Comparison of ENCODE assay signal across 19 mouse cellular contexts in genomic region chr10:117511483-117512406, GRCm38 (mm10).
DNase-seq lines count a peak whose midpoint lies in the region; ATAC-seq and TF ChIP-seq lines count a peak whose summit lies in the region.
"Had no signal": no experiment of that assay in that cellular context is flagged by ENCODE, and none has a peak within 500 bp of the region (broad histone marks: within the 10 kb centered on the region; RNA-seq: fewer than 3 reads in every experiment).

No protein-coding gene starts in this region.

- no peaks in the 10 kb centered on the region for H3K36me3 ChIP-seq in intestine, embryonic 15.5 days
- no peaks in the 10 kb centered on the region for H3K36me3 ChIP-seq in intestine, postnatal 0 days (ENCODE audit: control insufficient read depth, insufficient read depth)
- no peaks in the 10 kb centered on the region for H3K36me3 ChIP-seq in stomach, postnatal 0 days (ENCODE audit: control insufficient read depth, insufficient read depth, low read length)
- H3K36me3 ChIP-seq: forebrain, embryonic 15.5 days; heart, embryonic 15.5 days; hindbrain, embryonic 10.5 days had no signal

- TF ChIP-seq CTCF in intestine, postnatal 0 days (IDR thresholded peaks at IDR 0.05; ENCODE audit: low read depth) = no peak
- TF ChIP-seq CTCF in lung, adult 2 months (IDR thresholded peaks at IDR 0.05; ENCODE audit: insufficient read depth, low read length) = no peak
- TF ChIP-seq CTCF in stomach, postnatal 0 days (IDR thresholded peaks at IDR 0.05; ENCODE audit: low read depth) = no peak

- H3K9me3 ChIP-seq in intestine, embryonic 15.5 days = no peaks in the 10 kb centered on the region
- no peaks in the 10 kb centered on the region for H3K9me3 ChIP-seq in intestine, postnatal 0 days (ENCODE audit: control insufficient read depth)
- H3K9me3 ChIP-seq in stomach, postnatal 0 days (ENCODE audit: control insufficient read depth, low read length) = no peaks in the 10 kb centered on the region
- H3K9me3 ChIP-seq: forebrain, embryonic 15.5 days; heart, embryonic 15.5 days had no signal

- no peak for TF ChIP-seq POLR2A in lung, adult 2 months (IDR thresholded peaks at IDR 0.05; ENCODE audit: borderline replicate concordance, extremely low read depth, low read depth, low read length)

- 67% methylated on average over 8 of the region's 8 CpGs for WGBS in intestine, embryonic 15.5 days
- 62% methylated on average over 8 of the region's 8 CpGs for WGBS in intestine, postnatal 0 days
- 65% methylated on average over 8 of the region's 8 CpGs for WGBS in lung, adult 2 months
- WGBS in stomach, postnatal 0 days = 49% methylated on average over 8 of the region's 8 CpGs

- peak; percentile 49; the same call in 1 of the 2 replicates for ATAC-seq in intestine, embryonic 15.5 days
- ATAC-seq in intestine, postnatal 0 days = no peak
- peak; percentile 89 for ATAC-seq in stomach, postnatal 0 days (ENCODE audit: low FRiP score, low TSS enrichment)
- ATAC-seq: forebrain, embryonic 15.5 days had no signal

- no peak for TF ChIP-seq EP300 in stomach, postnatal 0 days (optimal IDR thresholded peaks at IDR 0.05)

- no peak overlapping the region for H3K4me2 ChIP-seq in intestine, embryonic 15.5 days (replicated peaks)
- H3K4me2 ChIP-seq in intestine, postnatal 0 days (replicated peaks; ENCODE audit: low read depth) = no peak overlapping the region
- no peak overlapping the region for H3K4me2 ChIP-seq in stomach, postnatal 0 days (replicated peaks; ENCODE audit: low read depth)
- H3K4me2 ChIP-seq: forebrain, embryonic 15.5 days; heart, embryonic 11.5 days; heart, embryonic 15.5 days; hindbrain, embryonic 14.5 days had no signal

- H3K27ac ChIP-seq in intestine, embryonic 15.5 days = no peak overlapping the region
- H3K27ac ChIP-seq in intestine, postnatal 0 days (ENCODE audit: low read depth, low read length) = no peak overlapping the region
- H3K27ac ChIP-seq in stomach, postnatal 0 days (replicated peaks) = no peak overlapping the region
- H3K27ac ChIP-seq: forebrain, embryonic 15.5 days; heart, adult 2 months; heart, embryonic 15.5 days; hindbrain, embryonic 10.5 days; hindbrain, embryonic 14.5 days had no signal

- no peaks in the 10 kb centered on the region for H3K4me1 ChIP-seq in intestine, embryonic 15.5 days (replicated peaks)
- no peaks in the 10 kb centered on the region for H3K4me1 ChIP-seq in intestine, postnatal 0 days (replicated peaks; ENCODE audit: control insufficient read depth, insufficient read depth, low read length)
- H3K4me1 ChIP-seq in lung, adult 2 months (ENCODE audit: control insufficient read depth, insufficient read depth, low read length) = no peaks in the 10 kb centered on the region
- H3K4me1 ChIP-seq in stomach, postnatal 0 days (replicated peaks; ENCODE audit: control insufficient read depth, insufficient read depth) = no peaks in the 10 kb centered on the region
- H3K4me1 ChIP-seq: forebrain, embryonic 15.5 days; heart, embryonic 15.5 days; hindbrain, embryonic 10.5 days had no signal

- no peak overlapping the region for H3K4me3 ChIP-seq in intestine, embryonic 15.5 days (replicated peaks)
- no peak overlapping the region for H3K4me3 ChIP-seq in intestine, postnatal 0 days (ENCODE audit: low read depth, low read length)
- no peak overlapping the region for H3K4me3 ChIP-seq in lung, adult 2 months (replicated peaks; ENCODE audit: extremely low read depth, low read depth, low read length)
- H3K4me3 ChIP-seq in stomach, postnatal 0 days (ENCODE audit: low read depth, low read length) = no peak overlapping the region
- H3K4me3 ChIP-seq: forebrain, embryonic 15.5 days; heart, adult 2 months; heart, embryonic 15.5 days; hindbrain, embryonic 10.5 days had no signal

- H3K9ac ChIP-seq in intestine, embryonic 15.5 days = no peak overlapping the region
- H3K9ac ChIP-seq in intestine, postnatal 0 days (ENCODE audit: low read depth, low read length) = no peak overlapping the region
- no peak overlapping the region for H3K9ac ChIP-seq in stomach, postnatal 0 days (ENCODE audit: low read length)
- H3K9ac ChIP-seq: forebrain, embryonic 15.5 days; heart, embryonic 15.5 days; hindbrain, embryonic 14.5 days had no signal

- DNase-seq in lung, postnatal 25 days (ENCODE audit: low spot score) = peak; percentile 28
- no peak for DNase-seq in lung, adult 2 months
- peak; percentile 30 for DNase-seq in lung, postnatal 36 days
- DNase-seq in stomach, postnatal 0 days (ENCODE audit: low spot score) = peak; percentile 56
- DNase-seq in ovary, postnatal 14 days (ENCODE audit: low spot score) = no peak
- DNase-seq: adrenal gland, adult 8-10 months; adrenal gland, postnatal 36 days; cerebellum, adult 2 months; cerebellum, postnatal 10 days; gastrocnemius, postnatal 10 days; heart, adult 2 months; heart, postnatal 14 days had no signal

- no peaks in the 10 kb centered on the region for H3K27me3 ChIP-seq in intestine, embryonic 15.5 days (replicated peaks)
- H3K27me3 ChIP-seq in intestine, postnatal 0 days (replicated peaks; ENCODE audit: control insufficient read depth, insufficient read depth, low read length) = no peaks in the 10 kb centered on the region
- H3K27me3 ChIP-seq in stomach, postnatal 0 days (ENCODE audit: control insufficient read depth, insufficient read depth, low read length) = no peaks in the 10 kb centered on the region
- H3K27me3 ChIP-seq: forebrain, embryonic 15.5 days; heart, embryonic 15.5 days had no signal

Comparison
In these comparisons a context has a peak if more than half of its experiments do, and no peak if none do; other contexts are left out.
1. DNase-seq: peak in lung, postnatal 25 days (single experiment), lung, postnatal 36 days (single experiment) and stomach, postnatal 0 days (single experiment); none in lung, adult 2 months (single experiment) and ovary, postnatal 14 days (single experiment).